Mouse (Mus musculus) midbrain, postnatal 0 days (tissue): Measurements from ENCODE around the gene Ptprt. TPM values are rescaled to one million over a fixed set of nuclear protein-coding genes. Genes with fewer than 3 reads are reported as not detected.

Experiments
- ATAC-seq: fragments of 200-750 bp; cut with Nextera tagmentation; 2 replicates; pipeline ENCODE4 v1.8.0; 2017; ENCODE audit warnings: moderate number of reproducible peaks, mild to moderate bottlenecking, moderate TSS enrichment, moderate library complexity; ENCODE audit not compliant: low FRiP score
- DNase-seq: peaks from one replicate; pipeline ENCODE4 v3.0.0-alpha.2; 2015; ENCODE audit warnings: low spot score
- H3K27ac ChIP-seq: fragments of 300-500 bp; sonication (generic); 2 replicates; pipeline ENCODE4 v1.5.1; 2014; ENCODE audit warnings: low read depth, mild to moderate bottlenecking, low read length, mixed read lengths
- H3K27me3 ChIP-seq: fragments of 300-500 bp; sonication (generic); 2 replicates; pipeline ENCODE4 v1.6.1; 2014; ENCODE audit warnings: low read length, control low read depth, mixed read lengths; ENCODE audit not compliant: insufficient read depth
- H3K36me3 ChIP-seq: fragments of 300-500 bp; sonication (generic); 2 replicates; pipeline ENCODE4 v1.6.1; 2014; ENCODE audit warnings: low read length, control low read depth, mixed read lengths; ENCODE audit not compliant: insufficient read depth
- H3K4me1 ChIP-seq: fragments of 300-500 bp; sonication (generic); 2 replicates; pipeline ENCODE4 v1.6.1; 2014; ENCODE audit warnings: mild to moderate bottlenecking, control low read depth, antibody characterized with exemption, low read length, mixed read lengths; ENCODE audit not compliant: insufficient read depth
- H3K4me2 ChIP-seq: fragments of 300-500 bp; sonication (generic); 2 replicates; pipeline ENCODE4 v1.6.1; 2014; ENCODE audit warnings: low read depth, mild to moderate bottlenecking, low read length, mixed read lengths; ENCODE audit not compliant: poor library complexity, severe bottlenecking
- H3K4me3 ChIP-seq: fragments of 300-500 bp; sonication (generic); 2 replicates; pipeline ENCODE4 v1.5.1; 2014; ENCODE audit warnings: low read depth, mild to moderate bottlenecking, low read length, moderate library complexity
- H3K9ac ChIP-seq: fragments of 300-500 bp; sonication (generic); replicated peaks from 2 replicates; pipeline ENCODE4 v1.6.1; 2014; ENCODE audit warnings: mild to moderate bottlenecking, low read length, moderate library complexity, mixed read lengths; ENCODE audit not compliant: poor library complexity, severe bottlenecking
- H3K9me3 ChIP-seq: fragments of 300-500 bp; sonication (generic); 2 replicates; pipeline ENCODE4 v1.6.1; 2016; ENCODE audit warnings: low read length, control low read depth
- CTCF ChIP-seq: IDR thresholded peaks from 2 replicates; pipeline ENCODE4 v1.5.1; 2016; ENCODE audit warnings: antibody characterized with exemption, mild to moderate bottlenecking
- WGBS: fragments of 180-500 bp; shearing (Covaris S2); extraction: QIAGEN DNeasy Blood & Tissue Kit; methylation state at CpG from one replicate; pipeline ENCODE4 v1.1.7; 2014; 5-methylcytosine and 5-hydroxymethylcytosine counted together
- polyA plus RNA-seq: library from polyadenylated mRNA; unstranded; fragments of >200 nt; fragmentation: Nextera tagmentation; extraction: Ambion mirVana; gene quantifications from 2 replicates; pipeline ENCODE4 v1.2.1, GENCODE M21; 2015
- total RNA-seq: library from RNA; depleted of rRNA; stranded (reverse); fragments of >200 nt; gene quantifications from 2 replicates; pipeline ENCODE4 v1.2.3, GENCODE M21; 2014

Gene Ptprt
- total and polyA plus RNA-seq, 2 experiments from 2014 or later = 12.6 to 72.2 TPM

GRCm38 (mm10) chr2:161593391-161594152 is 1067.4 kb downstream of the Ptprt start:
- Histone ChIP-seq H3K4me3 (no peak overlapping the region), H3K27ac (no peak overlapping the region), H3K9ac (no peak overlapping the region), H3K27me3 (no peaks in the 10 kb centered on the region), H3K36me3 (no peaks in the 10 kb centered on the region), H3K4me1 (no peaks in the 10 kb centered on the region), H3K4me2 (no peak overlapping the region), H3K9me3 (no peaks in the 10 kb centered on the region)
- WGBS = 91% methylated on average over 7 of the region's 7 CpGs
- TF ChIP-seq CTCF = no peak
- ATAC-seq (no peak), DNase-seq (no peak)

GRCm38 (mm10) chr2:161574401-161574800 is 1086.5 kb downstream of the Ptprt start:
- no peak overlapping the region for H3K4me2 ChIP-seq
- H3K4me1 ChIP-seq = no peaks in the 10 kb centered on the region
- H3K27me3 ChIP-seq = no peaks in the 10 kb centered on the region
- no peak for TF ChIP-seq CTCF
- no peak overlapping the region for H3K4me3 ChIP-seq
- H3K9me3 ChIP-seq = no peaks in the 10 kb centered on the region
- H3K27ac ChIP-seq = no peak overlapping the region
- DNase-seq (no peak), ATAC-seq (no peak)
- H3K36me3 ChIP-seq = no peaks in the 10 kb centered on the region
- no peak overlapping the region for H3K9ac ChIP-seq

GRCm38 (mm10) chr2:161572201-161572600 is 1088.7 kb downstream of the Ptprt start:
- Histone ChIP-seq H3K9me3 (no peaks in the 10 kb centered on the region), H3K4me2 (no peak overlapping the region), H3K9ac (no peak overlapping the region), H3K36me3 (no peaks in the 10 kb centered on the region), H3K4me1 (no peaks in the 10 kb centered on the region), H3K27ac (no peak overlapping the region), H3K27me3 (no peaks in the 10 kb centered on the region), H3K4me3 (no peak overlapping the region)
- DNase-seq (no peak), ATAC-seq (no peak)
- no peak for TF ChIP-seq CTCF

GRCm38 (mm10) chr2:161570236-161570995 is 1090.5 kb downstream of the Ptprt start:
- TF ChIP-seq CTCF = no peak
- ATAC-seq (no peak), DNase-seq (no peak)
- Histone ChIP-seq H3K4me3 (no peak overlapping the region), H3K4me1 (no peaks in the 10 kb centered on the region), H3K9ac (no peak overlapping the region), H3K27me3 (no peaks in the 10 kb centered on the region), H3K36me3 (no peaks in the 10 kb centered on the region), H3K9me3 (no peaks in the 10 kb centered on the region), H3K27ac (no peak overlapping the region), H3K4me2 (no peak overlapping the region)
- WGBS = 48% methylated on average over 10 of the region's 10 CpGs

GRCm38 (mm10) chr2:161561502-161561901 is 1099.4 kb downstream of the Ptprt start:
- TF ChIP-seq CTCF = no peak
- Histone ChIP-seq H3K4me3 (no peak overlapping the region), H3K4me1 (no peaks in the 10 kb centered on the region), H3K4me2 (no peak overlapping the region), H3K27ac (no peak overlapping the region), H3K9me3 (no peaks in the 10 kb centered on the region), H3K9ac (no peak overlapping the region), H3K27me3 (no peaks in the 10 kb centered on the region), H3K36me3 (no peaks in the 10 kb centered on the region)
- WGBS = 87% methylated on average over 2 of the region's 2 CpGs
- no peak for ATAC-seq
- no peak for DNase-seq

GRCm38 (mm10) chr2:161557874-161558273 is 1103.1 kb downstream of the Ptprt start:
- Histone ChIP-seq H3K4me3 (no peak overlapping the region), H3K4me2 (no peak overlapping the region), H3K4me1 (no peaks in the 10 kb centered on the region), H3K36me3 (no peaks in the 10 kb centered on the region), H3K27ac (no peak overlapping the region), H3K9me3 (no peaks in the 10 kb centered on the region), H3K9ac (no peak overlapping the region), H3K27me3 (no peaks in the 10 kb centered on the region)
- DNase-seq = no peak
- no peak for ATAC-seq
- 79% methylated on average over 4 of the region's 4 CpGs for WGBS
- TF ChIP-seq CTCF = no peak
